ENCODE assay signal across 28 mouse cellular contexts in the genomic region with DNA sequence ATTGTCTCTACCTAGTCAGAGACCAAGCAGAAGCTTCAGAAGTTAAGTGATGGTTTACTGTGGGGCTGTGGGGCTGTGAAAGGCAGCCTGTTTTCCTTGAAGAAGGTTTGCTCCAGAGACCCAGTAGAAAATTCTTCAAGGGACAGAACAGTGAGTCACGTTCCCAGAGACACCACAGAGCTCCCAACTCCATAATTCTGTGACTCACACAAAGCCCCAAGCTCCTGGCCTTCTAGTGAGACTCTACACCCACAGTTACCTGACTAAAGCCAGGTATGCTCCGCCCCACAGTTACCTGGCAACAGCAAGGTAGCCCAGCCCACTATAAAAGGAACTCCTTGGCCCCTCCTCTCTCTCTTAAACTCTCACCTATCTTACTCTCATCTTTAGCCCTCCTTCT. TPM values are rescaled to one million over a fixed set of nuclear protein-coding genes. Genes with fewer than 3 reads are reported as not detected.
"Had no signal": no experiment of that assay in that cellular context is flagged by ENCODE, and none has a peak within 500 bp of the region (broad histone marks: within the 10 kb centered on the region; RNA-seq: fewer than 3 reads in every experiment).

No protein-coding gene starts in this region.

- H3K9me3 ChIP-seq: heart, embryonic 10.5 days; heart, embryonic 12.5 days; hindbrain, embryonic 10.5 days; hindbrain, embryonic 12.5 days; intestine, embryonic 15.5 days; limb, embryonic 10.5 days; limb, embryonic 12.5 days; liver, embryonic 13.5 days had no signal

- H3K9ac ChIP-seq: heart, embryonic 12.5 days; hindbrain, embryonic 12.5 days; hindbrain, embryonic 14.5 days; intestine, embryonic 15.5 days; limb, embryonic 12.5 days; liver, embryonic 13.5 days had no signal

- H3K36me3 ChIP-seq: heart, embryonic 10.5 days; heart, embryonic 12.5 days; hindbrain, embryonic 10.5 days; hindbrain, embryonic 12.5 days; intestine, embryonic 15.5 days; limb, embryonic 10.5 days; limb, embryonic 12.5 days; liver, embryonic 13.5 days had no signal

- H3K27me3 ChIP-seq: heart, embryonic 12.5 days; hindbrain, embryonic 12.5 days; intestine, embryonic 15.5 days; limb, embryonic 12.5 days; liver, embryonic 13.5 days had no signal

- H3K27ac ChIP-seq: gastrocnemius, adult 2 months; heart, embryonic 10.5 days; hindbrain, embryonic 10.5 days; hindbrain, embryonic 12.5 days; hindbrain, embryonic 14.5 days; intestine, embryonic 15.5 days; layer of hippocampus, adult 2 months; left cerebral cortex, adult 2 months; limb, embryonic 10.5 days; limb, embryonic 12.5 days; liver, embryonic 13.5 days had no signal

- H3K4me2 ChIP-seq: heart, embryonic 12.5 days; hindbrain, embryonic 12.5 days; hindbrain, embryonic 14.5 days; intestine, embryonic 15.5 days; limb, embryonic 12.5 days; liver, embryonic 11.5 days; liver, embryonic 13.5 days had no signal

- ATAC-seq: hindbrain, embryonic 16.5 days; inflammation-experienced regulatory T-cells, adult 6 months; intestine, embryonic 15.5 days; intestine, postnatal 0 days had no signal

- H3K4me1 ChIP-seq: heart, embryonic 10.5 days; heart, embryonic 12.5 days; hindbrain, embryonic 10.5 days; hindbrain, embryonic 12.5 days; intestine, embryonic 15.5 days; limb, embryonic 10.5 days; limb, embryonic 12.5 days; liver, embryonic 13.5 days had no signal

- H3K4me3 ChIP-seq: gastrocnemius, adult 2 months; heart, embryonic 10.5 days; heart, embryonic 12.5 days; hindbrain, embryonic 10.5 days; hindbrain, embryonic 12.5 days; intestine, embryonic 15.5 days; layer of hippocampus, adult 2 months; left cerebral cortex, adult 2 months; limb, embryonic 10.5 days; limb, embryonic 12.5 days; liver, embryonic 13.5 days had no signal

- DNase-seq: gastrocnemius, adult 2 months; gastrocnemius, postnatal 10 days; gastrocnemius, postnatal 25 days; heart, adult 18-20 months; heart, postnatal 10 days; heart, postnatal 4 days; kidney, adult 18-20 months; kidney, adult 8-10 months; kidney, postnatal 10 days; kidney, postnatal 25 days; kidney, postnatal 4 days; liver; liver, embryonic 13.5 days had no signal

RNA-seq across cellular contexts. Expression of a gene that starts 54.6 kb away (rescaled TPM):
- total RNA-seq: granulocyte monocyte progenitor cell, adult 5-6 weeks had no signal
- polyA plus RNA-seq: inflammation-experienced regulatory T-cells, adult 6 months had no signal
